Mouse (Mus musculus): ENCODE measurements at regions not wholly inside any gene's neighbourhood (a gene's known extent, or its start where the extent isn't known, plus 50 kb on each side); places are given as distances from the start of the nearest gene placed in this dataset.

DNA sequence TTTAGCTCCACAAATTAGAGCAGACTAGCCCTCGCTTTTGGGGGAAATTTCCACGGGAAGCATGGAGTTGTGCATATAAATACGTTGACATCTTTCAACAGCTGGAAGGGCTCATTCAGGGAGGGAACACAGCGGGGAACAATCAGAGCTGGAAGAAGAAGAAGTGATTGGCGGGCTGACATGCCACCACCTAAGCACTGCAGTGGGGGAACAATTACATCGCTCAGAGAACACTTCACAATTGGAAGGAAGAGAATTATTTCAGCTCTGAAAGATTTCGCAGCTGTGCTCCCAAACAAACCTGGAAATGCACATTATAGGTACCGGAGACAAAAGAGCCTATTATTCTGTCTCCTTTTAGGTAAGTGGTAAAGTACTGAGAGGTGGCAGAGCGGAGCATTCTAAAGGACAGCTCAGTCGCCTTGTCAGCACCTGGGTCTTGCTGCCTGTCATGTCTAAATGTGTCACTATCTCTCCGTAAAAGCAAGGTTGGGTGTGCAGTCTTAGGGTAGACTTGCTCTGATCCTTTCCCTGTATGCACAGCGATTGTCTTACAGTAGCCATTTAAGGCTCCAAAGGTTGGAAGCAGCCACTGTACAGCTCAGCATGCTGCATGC, 223.6 kb downstream of the Unc5cl start:
- WGBS (ENCODE audit: insufficient replicate concordance): 62% methylated on average over 12 of the region's 12 CpGs
- TF ChIP-seq EP300 (IDR thresholded peaks at IDR 0.05; ENCODE audit: low read depth): no peak
- no peak for TF ChIP-seq CTCF (IDR thresholded peaks at IDR 0.05; ENCODE audit: low read depth)
- no peak for DNase-seq (ENCODE audit: low read depth in 3 of 3, low spot score in 3 of 3)
- ATAC-seq (ENCODE audit: insufficient read depth): no peak
- Histone ChIP-seq H3K36me3 (replicated peaks; ENCODE audit: control insufficient read depth, insufficient read depth, low read depth) (no peaks in the 10 kb centered on the region), H3K4me3 (ENCODE audit: insufficient read depth in 1 of 2, low read depth in 2 of 2, low read length in 2 of 2) (no peak overlapping the region), H3K9ac (replicated peaks) (no peak overlapping the region), H3K4me2 (ENCODE audit: low read depth) (no peak overlapping the region), H3K4me1 (replicated peaks; ENCODE audit: control insufficient read depth in 2 of 2, insufficient read depth in 2 of 2, low read length in 1 of 2) (no peaks in the 10 kb centered on the region), H3K27me3 (ENCODE audit: control insufficient read depth, insufficient read depth, low read length) (no peaks in the 10 kb centered on the region), H3K27ac (no peak overlapping the region), H3K9me3 (ENCODE audit: control insufficient read depth, low read length) (no peaks in the 10 kb centered on the region)

DNA sequence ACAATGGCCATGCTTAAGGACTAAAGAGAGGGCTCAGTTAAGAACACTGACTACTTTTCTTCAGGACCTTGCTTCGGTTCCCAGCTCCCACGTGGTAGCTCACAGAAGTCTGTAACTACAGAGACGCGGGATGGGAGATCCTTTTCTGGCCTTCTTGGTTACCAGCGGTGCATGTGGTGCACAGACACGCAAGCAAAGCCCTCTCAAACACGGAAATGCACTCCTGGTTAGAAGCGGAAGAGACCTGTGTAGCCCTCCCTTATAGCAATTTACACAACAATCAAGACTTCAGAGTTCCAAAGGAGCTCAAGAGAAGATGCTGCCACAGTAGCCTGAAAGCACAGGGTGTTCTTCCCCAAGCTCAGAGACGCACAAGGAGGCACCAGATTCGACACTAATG, 225.6 kb downstream of the Unc5cl start:
- TF ChIP-seq CTCF (IDR thresholded peaks at IDR 0.05; ENCODE audit: low read depth) (no peak), EP300 (IDR thresholded peaks at IDR 0.05; ENCODE audit: low read depth) (no peak)
- Histone ChIP-seq H3K4me3 (ENCODE audit: insufficient read depth in 1 of 2, low read depth in 2 of 2, low read length in 2 of 2) (no peak overlapping the region), H3K4me2 (ENCODE audit: low read depth) (no peak overlapping the region), H3K27me3 (ENCODE audit: control insufficient read depth, insufficient read depth, low read length) (no peaks in the 10 kb centered on the region), H3K9ac (replicated peaks) (no peak overlapping the region), H3K36me3 (replicated peaks; ENCODE audit: control insufficient read depth, insufficient read depth, low read depth) (no peaks in the 10 kb centered on the region), H3K27ac (no peak overlapping the region), H3K9me3 (ENCODE audit: control insufficient read depth, low read length) (no peaks in the 10 kb centered on the region), H3K4me1 (replicated peaks; ENCODE audit: control insufficient read depth in 2 of 2, insufficient read depth in 2 of 2, low read length in 1 of 2) (no peaks in the 10 kb centered on the region)
- 61% methylated on average over 10 of the region's 10 CpGs for WGBS (ENCODE audit: insufficient replicate concordance)
- DNase-seq (ENCODE audit: low read depth in 3 of 3, low spot score in 3 of 3) (no peak), ATAC-seq (ENCODE audit: insufficient read depth) (no peak)

DNA sequence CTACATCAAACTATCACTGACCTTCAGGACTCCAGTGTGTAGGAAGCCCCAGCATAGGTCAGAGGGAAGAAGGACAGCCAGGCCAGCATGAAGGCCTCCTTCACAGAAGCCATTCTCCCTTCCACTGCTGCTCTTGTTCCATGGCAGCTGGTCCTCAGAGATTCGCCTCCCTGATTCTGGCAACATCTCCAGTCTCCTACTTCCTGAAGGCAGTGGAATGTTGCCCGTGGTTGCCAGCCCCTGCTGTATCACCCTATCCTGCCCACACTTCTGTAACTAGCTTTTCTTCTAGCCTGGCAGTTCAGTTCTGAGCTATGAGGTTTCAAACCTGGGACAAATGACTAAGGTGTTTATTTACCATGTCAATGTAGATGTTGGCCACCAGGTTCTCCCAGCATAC, 234.2 kb downstream of the Unc5cl start:
- H3K4me2 ChIP-seq (ENCODE audit: low read depth): no peak overlapping the region
- H3K27ac ChIP-seq: no peak overlapping the region
- H3K4me1 ChIP-seq (replicated peaks; ENCODE audit: control insufficient read depth in 2 of 2, insufficient read depth in 2 of 2, low read length in 1 of 2): no peaks in the 10 kb centered on the region
- DNase-seq (ENCODE audit: low read depth in 3 of 3, low spot score in 3 of 3) (no peak), ATAC-seq (ENCODE audit: insufficient read depth) (no peak)
- no peaks in the 10 kb centered on the region for H3K36me3 ChIP-seq (replicated peaks; ENCODE audit: control insufficient read depth, insufficient read depth, low read depth)
- TF ChIP-seq CTCF (IDR thresholded peaks at IDR 0.05; ENCODE audit: low read depth) (no peak), EP300 (IDR thresholded peaks at IDR 0.05; ENCODE audit: low read depth) (no peak)
- no peaks in the 10 kb centered on the region for H3K27me3 ChIP-seq (ENCODE audit: control insufficient read depth, insufficient read depth, low read length)
- no peak overlapping the region for H3K9ac ChIP-seq (replicated peaks)
- no peaks in the 10 kb centered on the region for H3K9me3 ChIP-seq (ENCODE audit: control insufficient read depth, low read length)
- no peak overlapping the region for H3K4me3 ChIP-seq (ENCODE audit: insufficient read depth in 1 of 2, low read depth in 2 of 2, low read length in 2 of 2)
- WGBS (ENCODE audit: insufficient replicate concordance): 41% methylated on average over 2 of the region's 2 CpGs

DNA sequence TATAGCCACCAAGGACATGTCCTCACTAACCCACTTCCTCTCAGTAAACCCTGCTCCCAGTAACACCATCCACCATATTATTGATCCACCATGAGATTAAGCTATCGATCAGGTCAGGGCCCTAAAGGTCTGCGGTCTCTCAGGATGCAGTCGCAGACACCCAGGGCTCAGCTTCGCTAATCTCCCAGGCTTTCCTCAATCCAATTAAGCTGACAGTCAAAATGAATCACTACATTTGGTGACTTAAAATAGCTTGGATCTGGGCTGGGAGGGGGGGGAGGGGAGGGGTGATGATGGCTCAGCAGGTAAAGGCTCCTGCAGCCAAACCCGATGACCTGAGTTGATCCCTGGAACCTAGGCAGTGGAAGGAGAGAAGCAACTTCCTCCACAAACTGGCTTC, 233.7 kb upstream of the Lrfn2 start:
- H3K27me3 ChIP-seq (ENCODE audit: control insufficient read depth, insufficient read depth, low read length): no peaks in the 10 kb centered on the region
- DNase-seq (ENCODE audit: low read depth in 3 of 3, low spot score in 3 of 3) (no peak), ATAC-seq (ENCODE audit: insufficient read depth) (no peak)
- TF ChIP-seq CTCF (IDR thresholded peaks at IDR 0.05; ENCODE audit: low read depth) (no peak), EP300 (IDR thresholded peaks at IDR 0.05; ENCODE audit: low read depth) (no peak)
- H3K9me3 ChIP-seq (ENCODE audit: control insufficient read depth, low read length): no peaks in the 10 kb centered on the region
- no peak overlapping the region for H3K27ac ChIP-seq
- WGBS (ENCODE audit: insufficient replicate concordance): 78% methylated on average over 5 of the region's 5 CpGs
- H3K4me3 ChIP-seq (ENCODE audit: insufficient read depth in 1 of 2, low read depth in 2 of 2, low read length in 2 of 2): no peak overlapping the region
- no peaks in the 10 kb centered on the region for H3K4me1 ChIP-seq (replicated peaks; ENCODE audit: control insufficient read depth in 2 of 2, insufficient read depth in 2 of 2, low read length in 1 of 2)
- H3K9ac ChIP-seq (replicated peaks): no peak overlapping the region
- H3K4me2 ChIP-seq (ENCODE audit: low read depth): no peak overlapping the region
- H3K36me3 ChIP-seq (replicated peaks; ENCODE audit: control insufficient read depth, insufficient read depth, low read depth): no peaks in the 10 kb centered on the region

DNA sequence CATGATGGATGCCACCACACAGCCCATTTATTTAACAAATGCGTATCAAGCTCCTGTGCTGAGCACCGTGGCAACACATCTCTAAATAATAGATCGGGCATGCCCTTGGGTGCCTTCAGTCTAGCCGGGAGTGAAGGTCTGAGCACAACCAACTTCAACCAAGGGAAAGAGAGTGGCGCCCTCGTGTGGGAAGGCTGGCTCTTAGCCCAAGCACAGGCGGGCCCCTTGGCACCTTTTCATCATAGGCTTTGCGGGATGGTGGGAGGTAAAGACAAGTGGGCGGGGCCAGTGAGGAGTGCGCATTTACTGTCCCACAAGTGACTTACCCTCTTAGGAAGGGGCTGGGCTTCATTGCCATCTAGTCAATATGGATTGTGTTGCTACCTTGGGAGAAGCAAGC, 231.6 kb upstream of the Lrfn2 start:
- DNase-seq (ENCODE audit: low read depth in 3 of 3, low spot score in 3 of 3) (no peak), ATAC-seq (ENCODE audit: insufficient read depth) (no peak)
- H3K4me2 ChIP-seq (ENCODE audit: low read depth): no peak overlapping the region
- no peak overlapping the region for H3K9ac ChIP-seq (replicated peaks)
- H3K9me3 ChIP-seq (ENCODE audit: control insufficient read depth, low read length): no peaks in the 10 kb centered on the region
- H3K27ac ChIP-seq: no peak overlapping the region
- TF ChIP-seq EP300 (IDR thresholded peaks at IDR 0.05; ENCODE audit: low read depth) (no peak), CTCF (IDR thresholded peaks at IDR 0.05; ENCODE audit: low read depth) (peak; percentile 31)
- no peaks in the 10 kb centered on the region for H3K27me3 ChIP-seq (ENCODE audit: control insufficient read depth, insufficient read depth, low read length)
- no peaks in the 10 kb centered on the region for H3K36me3 ChIP-seq (replicated peaks; ENCODE audit: control insufficient read depth, insufficient read depth, low read depth)
- H3K4me1 ChIP-seq (replicated peaks; ENCODE audit: control insufficient read depth in 2 of 2, insufficient read depth in 2 of 2, low read length in 1 of 2): no peaks in the 10 kb centered on the region
- no peak overlapping the region for H3K4me3 ChIP-seq (ENCODE audit: insufficient read depth in 1 of 2, low read depth in 2 of 2, low read length in 2 of 2)
- 23% methylated on average over 10 of the region's 10 CpGs for WGBS (ENCODE audit: insufficient replicate concordance)

Data from liver, embryonic 14.5 days (tissue).